Mouse (Mus musculus): ENCODE data around the gene Cldn6.

The Cldn6 gene

DNA sequence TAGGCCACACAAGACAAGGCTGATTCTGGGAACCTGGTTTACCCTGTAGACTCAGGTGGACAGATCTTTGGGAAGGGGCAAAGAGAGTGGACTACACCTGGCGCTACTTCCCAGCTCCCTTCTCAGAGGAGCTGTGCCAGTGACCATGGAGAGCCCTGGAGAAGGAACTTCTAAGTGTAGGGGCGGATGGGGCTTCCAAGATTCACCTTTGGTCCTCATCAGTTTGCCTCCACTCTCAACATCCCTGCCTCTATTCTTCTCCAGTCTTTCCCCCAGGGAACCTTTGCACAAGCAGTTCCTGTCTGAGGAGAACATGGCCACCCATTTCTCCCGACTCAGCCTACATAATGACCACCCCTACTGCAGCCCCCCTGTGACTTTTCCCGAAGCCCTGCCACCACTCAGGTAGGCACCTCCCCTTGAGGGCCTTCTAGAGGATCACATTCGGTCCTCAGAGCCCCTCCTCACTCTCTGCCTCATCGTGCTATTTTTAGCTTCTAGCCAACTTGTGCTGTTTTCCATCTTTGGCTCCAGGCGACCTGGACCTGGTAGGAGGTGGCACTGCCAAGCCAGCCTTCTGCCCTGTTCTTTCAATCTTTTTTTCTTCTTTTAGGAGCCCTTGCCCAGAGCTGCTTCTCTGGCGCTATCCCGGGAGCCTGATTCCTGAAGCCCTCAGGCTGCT lies 4.6 kb upstream of the Cldn6 start:
- in situ Hi-C loops (cut with MboI; ENCODE audit: unreplicated experiment in 2 of 2): no loop called here

DNA sequence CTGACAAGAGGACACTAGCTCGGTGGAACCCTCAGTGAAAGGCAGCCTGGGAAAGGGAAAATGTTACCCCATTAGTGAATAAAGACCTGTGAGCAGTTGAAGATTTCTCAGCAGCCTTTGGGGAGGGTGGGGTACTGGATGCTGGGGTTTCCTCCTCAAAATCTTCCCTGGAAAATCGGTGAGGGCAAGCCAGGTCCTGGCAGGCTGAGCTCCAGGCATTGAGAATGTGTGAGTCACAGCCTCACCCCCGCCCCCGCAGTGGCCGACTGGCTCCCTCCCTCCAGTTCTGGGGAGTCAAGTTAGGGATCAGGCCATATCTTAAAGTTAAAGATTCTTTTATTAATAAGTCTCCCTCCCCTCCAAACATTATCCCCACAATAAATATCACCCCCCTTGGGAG lies 3.9 kb upstream of the Cldn6 start:
- in situ Hi-C loops (cut with MboI; ENCODE audit: unreplicated experiment in 2 of 2): no loop called here

DNA sequence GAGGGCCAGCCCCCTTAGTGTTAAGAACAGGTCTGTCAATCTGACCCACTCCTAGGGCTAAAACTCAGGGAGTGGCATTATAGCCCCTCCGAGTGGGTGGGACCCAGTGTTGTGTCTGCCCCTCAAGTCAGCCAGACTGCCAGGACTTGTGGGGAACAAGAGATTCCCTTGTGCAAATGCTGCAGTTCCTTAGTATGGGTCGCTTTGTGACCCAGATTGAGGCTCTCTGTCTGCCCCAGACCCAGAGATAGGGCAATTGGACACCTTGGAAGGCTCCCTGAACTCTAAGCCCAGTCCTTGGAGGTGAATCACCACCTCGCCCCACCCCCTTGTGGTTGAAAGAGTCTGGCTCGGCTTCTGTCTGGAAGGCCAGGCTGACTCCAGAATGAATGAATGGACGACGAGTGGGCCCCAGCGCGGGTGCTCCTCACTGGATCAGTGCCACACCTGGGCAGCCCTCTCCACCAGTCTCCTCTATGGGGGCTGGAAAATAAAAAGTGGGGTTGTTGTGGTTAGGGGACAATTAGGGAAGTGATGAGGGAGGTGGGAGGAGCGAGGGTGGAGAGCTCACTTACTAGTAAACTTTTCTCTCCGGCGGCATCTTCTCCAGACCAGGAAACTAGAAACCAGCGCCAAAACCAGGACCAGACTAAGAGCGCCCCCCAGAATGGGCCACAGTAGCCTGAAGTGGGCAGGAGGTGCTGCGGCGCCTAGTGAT lies 3.3 kb upstream of the Cldn6 start:
- in situ Hi-C loops (cut with MboI; ENCODE audit: unreplicated experiment in 2 of 2): no loop called here

DNA sequence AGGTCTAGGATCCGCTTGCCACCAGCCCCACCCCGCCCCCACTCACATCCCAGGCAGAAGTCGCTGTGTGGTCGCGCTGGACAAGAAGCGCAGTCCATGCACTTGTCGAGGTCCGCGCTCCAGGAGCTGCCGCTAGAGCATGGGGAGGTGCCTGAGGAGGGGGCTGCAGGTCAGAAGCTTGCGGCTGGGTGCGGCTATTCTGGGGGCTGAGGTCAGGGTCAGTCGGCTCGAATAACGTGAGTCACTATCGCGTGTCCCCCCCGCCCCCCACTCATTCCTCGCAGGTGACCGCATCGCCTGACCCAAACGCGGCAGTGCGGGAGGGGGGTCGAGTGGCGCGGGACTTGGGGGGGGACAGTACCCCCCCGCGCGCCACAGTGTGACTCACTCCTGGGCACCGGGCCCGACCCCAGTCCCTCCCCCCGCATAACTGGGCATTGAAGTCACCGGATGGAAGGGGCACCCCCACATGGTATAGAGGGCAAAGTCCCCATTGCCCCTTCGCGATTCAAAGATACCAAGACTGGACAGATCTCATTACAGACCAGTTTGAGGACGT lies 2.5 kb upstream of the Cldn6 start:
- in situ Hi-C loops (cut with MboI; ENCODE audit: unreplicated experiment in 2 of 2): no loop called here

GRCm38 (mm10) chr17:23677236-23677679 lies 1.8 kb upstream of the Cldn6 start, which contains the start of gene Tnfrsf12a:
Tnfrsf12a (minus strand) TSS chr17:23677468.
- in situ Hi-C loops (cut with MboI; ENCODE audit: unreplicated experiment in 2 of 2): no loop called here

GRCm38 (mm10) chr17:23680336-23680735 lies 1.3 kb downstream of the Cldn6 start:
- in situ Hi-C loops (cut with MboI; ENCODE audit: unreplicated experiment in 2 of 2): no loop called here

- in situ Hi-C loops (cut with MboI; ENCODE audit: unreplicated experiment in 2 of 2): no loop called here
Measured at GRCm38 (mm10) chr17:23681086-23681485, 2.0 kb downstream of the Cldn6 start.

- in situ Hi-C loops (cut with MboI; ENCODE audit: unreplicated experiment in 2 of 2): no loop called here
Measured at GRCm38 (mm10) chr17:23682092-23682491, 3.0 kb downstream of the Cldn6 start.

DNA sequence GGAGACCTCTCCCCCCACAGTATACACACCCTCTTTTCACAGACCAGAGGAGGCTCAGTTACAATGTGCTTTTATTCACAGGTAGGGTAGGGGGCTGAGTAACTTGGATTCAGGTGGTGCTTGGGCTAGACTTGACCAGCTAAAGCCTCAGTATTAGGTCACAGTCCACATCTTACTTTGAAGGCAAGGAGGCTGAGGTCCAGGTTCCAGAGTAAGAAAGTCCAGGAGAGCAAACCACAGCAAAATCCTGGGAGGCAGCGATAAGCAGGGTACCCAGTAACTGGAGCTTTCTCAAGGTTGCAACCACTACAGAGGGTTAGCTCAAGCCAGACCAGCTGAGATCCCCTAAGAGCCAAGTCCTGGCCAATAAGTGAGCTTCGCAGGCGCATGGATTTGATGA lies 3.5 kb downstream of the Cldn6 start:
- in situ Hi-C loops (cut with MboI; ENCODE audit: unreplicated experiment in 2 of 2): no loop called here

- in situ Hi-C loops (cut with MboI; ENCODE audit: unreplicated experiment in 2 of 2): no loop called here
Measured at GRCm38 (mm10) chr17:23683226-23683625, 4.2 kb downstream of the Cldn6 start.

DNA sequence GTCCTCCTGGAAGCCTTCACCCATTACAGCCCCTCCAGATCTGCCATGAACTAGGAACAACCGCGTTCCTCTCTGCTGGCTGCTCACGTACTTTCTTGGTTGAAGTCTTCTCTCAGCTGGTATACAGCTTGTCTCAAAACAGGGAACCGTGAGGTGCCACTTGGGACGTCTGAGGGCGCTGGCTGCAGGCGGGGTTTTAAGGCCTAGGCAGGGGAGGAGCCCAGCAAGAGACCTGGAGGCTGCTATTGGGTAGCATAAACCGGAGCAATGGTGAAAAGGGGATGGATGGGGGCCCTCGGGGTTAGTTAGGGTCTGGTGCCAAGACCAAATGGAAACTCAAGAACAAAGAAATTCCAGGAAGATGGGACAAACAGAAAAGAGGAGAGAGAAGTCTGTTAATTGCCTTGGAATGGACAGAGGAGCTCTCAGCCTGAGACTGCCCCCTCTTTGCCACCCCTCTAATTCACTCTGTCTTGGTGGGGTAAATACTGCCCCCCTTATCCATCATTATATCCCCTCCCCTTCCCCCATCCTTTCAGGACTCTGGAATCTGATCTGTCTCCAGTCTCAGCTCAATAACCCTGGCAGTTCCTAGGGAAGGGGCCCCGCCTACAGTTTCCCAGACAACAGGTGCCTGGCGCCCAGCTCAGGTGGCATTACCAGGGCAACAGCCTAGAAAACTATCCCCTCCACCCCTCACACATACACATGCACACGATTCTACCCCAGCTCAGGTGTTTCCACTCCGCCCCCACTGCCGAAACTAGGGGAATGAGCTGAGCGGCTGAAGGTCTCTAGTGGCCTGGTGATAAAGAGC lies 5.0 kb downstream of the Cldn6 start, which contains the start of gene Cldn9:
Gene Cldn9 (minus strand): TSS at position 171 of the 817 bp plus-strand sequence.
- in situ Hi-C loops (cut with MboI; ENCODE audit: unreplicated experiment in 2 of 2): no loop called here

DNA sequence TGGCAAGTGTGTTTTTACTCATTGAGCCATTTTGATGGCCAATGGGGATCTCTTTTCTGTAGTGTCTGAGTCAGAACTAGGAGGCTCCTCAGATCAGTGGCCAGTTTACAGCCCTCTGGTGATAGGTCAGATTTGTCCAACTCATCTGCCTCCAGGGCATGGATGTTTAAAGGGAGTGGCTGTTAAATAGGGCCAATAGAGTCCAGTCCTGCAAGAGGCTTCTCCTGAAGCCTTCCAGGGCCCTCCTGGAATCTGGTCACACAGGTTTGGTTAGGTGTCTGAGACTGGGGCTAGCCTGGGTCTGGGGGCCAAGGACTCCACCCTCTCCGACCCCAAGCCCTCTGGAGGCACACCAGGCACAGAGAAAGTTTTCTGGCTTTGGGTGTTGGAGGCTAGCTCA lies 15.4 kb downstream of the Cldn6 start:
- in situ Hi-C loops (cut with MboI; ENCODE audit: unreplicated experiment in 2 of 2): no loop called here

DNA sequence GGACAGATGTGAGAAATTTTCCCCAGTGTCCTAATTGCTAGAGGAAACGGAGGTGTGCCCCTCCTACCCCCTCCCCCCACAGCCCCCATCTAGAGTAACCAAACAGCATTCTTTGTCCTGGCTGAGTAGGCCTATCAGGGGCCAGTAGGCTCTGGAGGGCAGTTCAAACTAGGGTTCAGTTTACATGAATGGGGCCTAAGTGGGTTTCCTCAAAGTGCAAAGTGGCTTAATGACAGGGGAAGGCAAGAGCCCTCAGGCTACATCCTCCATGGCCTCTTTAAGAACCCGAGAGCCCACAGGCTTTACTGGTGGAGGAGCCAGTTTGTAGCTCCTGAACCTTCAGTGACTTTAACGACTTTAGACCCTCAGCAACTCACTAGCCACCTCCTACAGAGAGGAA lies 16.8 kb downstream of the Cldn6 start:
- in situ Hi-C loops (cut with MboI; ENCODE audit: unreplicated experiment in 2 of 2): no loop called here

- in situ Hi-C loops (cut with MboI; ENCODE audit: unreplicated experiment in 2 of 2): loop anchor here in 1 of 2 experiments (10.0 kb wide), 1 partner anchor 125 kb away; no protein-coding TSS in a partner anchor
Measured at GRCm38 (mm10) chr17:23699131-23700077, 20.4 kb downstream of the Cldn6 start.

GRCm38 (mm10) chr17:23700079-23700478 lies 21.0 kb downstream of the Cldn6 start:
- in situ Hi-C loops (cut with MboI; ENCODE audit: unreplicated experiment in 2 of 2): loop anchor here in 1 of 2 experiments (10.0 kb wide), 1 partner anchor 125 kb away; no protein-coding TSS in a partner anchor

DNA sequence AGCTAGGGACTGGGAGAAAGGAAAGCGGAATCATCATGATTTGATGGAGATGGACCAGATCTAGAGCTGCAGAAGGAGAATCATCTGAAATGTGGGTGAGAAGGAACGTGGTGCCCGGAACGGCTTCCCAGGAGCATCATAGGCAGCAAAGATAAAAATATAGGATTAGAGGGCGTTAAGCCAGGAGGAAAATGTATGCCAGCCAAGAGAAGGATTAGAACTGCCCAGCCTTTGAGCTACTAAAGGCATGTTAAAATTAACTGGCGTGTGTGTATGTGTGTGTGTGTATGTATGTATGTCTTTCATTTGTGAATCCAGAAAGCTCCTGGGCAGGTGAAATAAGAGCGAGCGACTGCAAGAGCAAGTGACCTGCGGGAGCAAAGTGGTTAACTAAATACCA lies 24.3 kb downstream of the Cldn6 start:
- in situ Hi-C loops (cut with MboI; ENCODE audit: unreplicated experiment in 2 of 2): loop anchor here in 1 of 2 experiments (10.0 kb wide), 1 partner anchor 128 kb away; no protein-coding TSS in a partner anchor

- in situ Hi-C loops (cut with MboI; ENCODE audit: unreplicated experiment in 2 of 2): loop anchor here (5.0 to 10.0 kb wide), 3 partner anchors 42 to 132 kb away; partner anchors contain the start of gene Bicdl2 (in 1 of the 2)
Measured at GRCm38 (mm10) chr17:23704741-23705140, 25.7 kb downstream of the Cldn6 start.

- in situ Hi-C loops (cut with MboI; ENCODE audit: unreplicated experiment in 2 of 2): loop anchor here (5.0 to 10.0 kb wide), 3 partner anchors 43 to 133 kb away; partner anchors contain the start of gene Bicdl2 (in 1 of the 2)
Measured at GRCm38 (mm10) chr17:23705525-23706104, 26.6 kb downstream of the Cldn6 start.

DNA sequence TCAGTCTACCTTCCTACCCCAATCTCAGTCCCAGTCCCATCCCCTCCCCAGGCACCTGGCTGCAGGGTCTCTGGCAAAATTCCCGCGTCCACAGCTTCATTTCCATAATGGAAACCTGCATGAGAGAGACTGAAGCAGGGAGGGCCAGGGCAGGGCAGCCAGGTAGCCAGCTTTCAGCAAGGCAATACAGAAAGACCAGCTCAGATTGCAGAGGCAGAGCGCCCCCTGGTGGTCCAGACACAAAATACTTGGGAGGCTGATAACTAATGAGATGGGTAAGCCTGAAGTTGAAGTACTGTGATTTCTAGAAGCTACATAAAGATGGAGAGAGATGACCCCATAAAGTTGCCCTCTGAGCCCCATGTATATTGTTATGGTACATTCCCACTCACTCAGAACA lies 27.2 kb downstream of the Cldn6 start:
- in situ Hi-C loops (cut with MboI; ENCODE audit: unreplicated experiment in 2 of 2): loop anchor here (5.0 to 10.0 kb wide), 3 partner anchors 44 to 134 kb away; partner anchors contain the start of gene Bicdl2 (in 1 of the 2)

All from v-Abl transformed pro-B cells (cell line).